Mouse (Mus musculus): Measurements from ENCODE around the gene Acvr1b.

DNA sequence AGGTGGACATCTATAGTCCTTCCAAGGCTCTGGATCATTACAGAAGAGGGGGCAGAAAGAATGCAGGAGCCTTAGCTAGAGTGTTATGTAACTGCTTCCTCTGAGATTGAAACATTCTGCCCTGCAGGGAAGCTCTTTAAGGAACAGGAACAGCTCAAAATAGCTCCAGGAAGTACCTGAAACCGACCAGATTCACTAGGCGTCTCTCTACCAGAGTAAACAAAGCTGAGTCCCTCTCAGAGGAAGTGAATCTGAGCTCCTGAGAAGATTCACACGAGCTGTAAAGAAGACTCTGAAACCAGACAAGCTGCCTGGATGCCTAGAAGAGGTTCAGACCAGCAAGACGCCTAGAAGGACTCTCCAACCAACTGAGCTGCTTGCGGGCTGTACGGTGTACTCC lies 78.7 kb downstream of the Acvr1b start:
- no peak for TF ChIP-seq CTCF (IDR thresholded peaks at IDR 0.05; ENCODE audit: borderline replicate concordance, insufficient read depth, low read depth, low read length)
- TF ChIP-seq POLR2A (IDR thresholded peaks at IDR 0.05; ENCODE audit: borderline replicate concordance, insufficient read depth, low read length) = no peak
